Mouse (Mus musculus) cortical plate, adult 2 months (tissue): ENCODE results near the gene Map4k5.

ENCODE experiments used
- CTCF ChIP-seq: fragments of 200-500 bp; IDR thresholded peaks from 2 replicates; pipeline ENCODE4 v1.5.1; 2011; ENCODE audit warnings: mild to moderate bottlenecking, control low read depth, low read length; ENCODE audit not compliant: insufficient read depth; ENCODE audit errors: extremely low read depth
- POLR2A ChIP-seq: fragments of 200-500 bp; IDR thresholded peaks from 2 replicates; pipeline ENCODE4 v1.6.1; 2011; ENCODE audit warnings: mild to moderate bottlenecking, low read length, control low read depth; ENCODE audit not compliant: insufficient read depth; ENCODE audit errors: extremely low read depth

DNA sequence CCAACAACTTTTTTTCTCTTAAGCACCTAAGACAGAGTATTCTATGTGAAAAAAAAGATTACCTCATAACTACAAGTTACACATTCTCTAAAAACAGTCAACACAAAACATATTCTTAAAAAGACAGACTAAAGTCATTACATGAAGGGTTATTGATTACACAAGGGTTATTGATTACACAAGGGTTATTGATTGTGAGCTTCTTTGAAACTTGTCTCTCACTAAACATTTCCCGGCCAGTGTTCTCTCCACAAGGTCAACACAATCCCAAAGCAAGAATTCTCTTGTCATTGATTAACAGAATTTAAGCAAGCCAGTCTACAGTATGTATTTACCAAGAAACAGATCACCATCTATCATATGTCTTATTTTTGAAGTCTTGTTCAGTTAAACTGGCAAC is 29.1 kb upstream of the Map4k5 start:
- TF ChIP-seq POLR2A (no peak), CTCF (no peak)
